Mouse (Mus musculus) heart, postnatal 10 days (tissue): Measurements from ENCODE around the gene Ssu72. TPM values are rescaled to one million over a fixed set of nuclear protein-coding genes. Genes with fewer than 3 reads are reported as not detected.
"Not testable (repeated sequence)": the region's sequence is repeated elsewhere in the genome, so short reads cannot be mapped to it uniquely, and the experiment has no call there.

Experiments used
- DNase-seq, 2 experiments: peaks; one replicate each; pipeline ENCODE4 v3.0.0; 2021
- intact Hi-C: fragments of 180-260 bp; cut with DNase I; formaldehyde crosslinking; loops from one replicate; pipeline ENCODE4 v1.15.1; 2025
- total RNA-seq, 2 experiments: library from RNA; stranded (reverse); gene quantifications; 2 replicates each; pipeline ENCODE4 v1.2.3; 2021

Gene Ssu72
- total RNA-seq, 2 experiments from 2014 or later: 58.3 to 59.2 TPM

GRCm38 (mm10) chr4:155696261-155697255, 8.0 kb upstream of the Ssu72 start:
- intact Hi-C loops: no loop called here
- DNase-seq: no peak

- intact Hi-C loops: loop anchor here (10.0 kb wide), 1 partner anchor 216 kb away; no protein-coding TSS in a partner anchor
- no peak for DNase-seq
Measured at GRCm38 (mm10) chr4:155700425-155700824, 4.2 kb upstream of the Ssu72 start.

- intact Hi-C loops: loop anchor here (10.0 kb wide), 1 partner anchor 219 kb away; no protein-coding TSS in a partner anchor
- no peak for DNase-seq
Measured at GRCm38 (mm10) chr4:155703425-155703929, 1.1 kb upstream of the Ssu72 start.

GRCm38 (mm10) chr4:155705592-155705929, 961 bp downstream of the Ssu72 start:
- intact Hi-C loops: loop anchor here (5.0 to 10.0 kb wide), 2 partner anchors 83 to 221 kb away; partner anchors contain the start of gene Cdk11b
- DNase-seq: no peak

- intact Hi-C loops: loop anchor here (5.0 to 10.0 kb wide), 2 partner anchors 86 to 224 kb away; partner anchors contain the start of gene Cdk11b
- no peak for DNase-seq
Measured at GRCm38 (mm10) chr4:155708582-155708981, 4.0 kb downstream of the Ssu72 start.

GRCm38 (mm10) chr4:155708988-155709387, 4.4 kb downstream of the Ssu72 start:
- DNase-seq: no peak
- intact Hi-C loops: loop anchor here (5.0 to 10.0 kb wide), 2 partner anchors 87 to 224 kb away; partner anchors contain the start of gene Cdk11b

GRCm38 (mm10) chr4:155710521-155711252, 6.1 kb downstream of the Ssu72 start:
- peak in 1 of 2 experiments; percentile 30 for DNase-seq
- intact Hi-C loops: no loop called here

- intact Hi-C loops: loop anchor here (1.0 to 2.0 kb wide), 2 partner anchors 21 to 49 kb away; no protein-coding TSS in a partner anchor
- peak in 1 of 2 experiments; percentile 42 for DNase-seq
Measured at GRCm38 (mm10) chr4:155721668-155722083, 17.1 kb downstream of the Ssu72 start.

- intact Hi-C loops: no loop called here
- no peak for DNase-seq
Measured at GRCm38 (mm10) chr4:155727993-155728392, 23.4 kb downstream of the Ssu72 start.

- intact Hi-C loops: no loop called here
- DNase-seq: no peak
Measured at GRCm38 (mm10) chr4:155733267-155733666, 28.7 kb downstream of the Ssu72 start.

GRCm38 (mm10) chr4:155734350-155734941, 29.8 kb downstream of the Ssu72 start, which contains the start of gene Tmem240:
Tmem240 (plus strand) TSS chr4:155734800.
- intact Hi-C loops: no loop called here
- peak; percentile 89 to 92 for DNase-seq

GRCm38 (mm10) chr4:155734951-155735702, 30.5 kb downstream of the Ssu72 start:
- DNase-seq: peak; percentile 52 to 63
- intact Hi-C loops: no loop called here

- DNase-seq: no peak
Measured at GRCm38 (mm10) chr4:155735788-155736187, 31.2 kb downstream of the Ssu72 start.

GRCm38 (mm10) chr4:155736421-155736820, 31.8 kb downstream of the Ssu72 start:
- DNase-seq: no peak
- intact Hi-C loops: no loop called here

More at GRCm38 (mm10) chr4:155735788-155736187, 31.2 kb downstream of the Ssu72 start:
- intact Hi-C loops: no loop called here

GRCm38 (mm10) chr4:155738262-155738661, 33.7 kb downstream of the Ssu72 start:
- intact Hi-C loops: no loop called here
- DNase-seq: no peak

GRCm38 (mm10) chr4:155739152-155739551, 34.6 kb downstream of the Ssu72 start:
- intact Hi-C loops: no loop called here
- no peak for DNase-seq

- intact Hi-C loops: no loop called here
- peak; percentile 61 to 66 for DNase-seq
Measured at GRCm38 (mm10) chr4:155739741-155740636, 35.4 kb downstream of the Ssu72 start.

- intact Hi-C loops, DNase-seq: not testable (repeated sequence)
Measured at GRCm38 (mm10) chr4:155740681-155741080, 36.1 kb downstream of the Ssu72 start.
